Mouse (Mus musculus): Measurements from ENCODE around the gene Cd47.
A peak's percentile ranks its signal among the peaks of the same experiment; 100 is the strongest.

Gene Cd47

GRCm38 (mm10) chr16:49790575-49791465 is 9.5 kb upstream of the Cd47 start:
- DNase-seq: no peak

- no peak for DNase-seq
These were observed 7.9 kb upstream of the Cd47 start for GRCm38 (mm10) chr16:49792446-49792878.

GRCm38 (mm10) chr16:49793596-49793995 is 6.7 kb upstream of the Cd47 start:
- no peak for DNase-seq

DNA sequence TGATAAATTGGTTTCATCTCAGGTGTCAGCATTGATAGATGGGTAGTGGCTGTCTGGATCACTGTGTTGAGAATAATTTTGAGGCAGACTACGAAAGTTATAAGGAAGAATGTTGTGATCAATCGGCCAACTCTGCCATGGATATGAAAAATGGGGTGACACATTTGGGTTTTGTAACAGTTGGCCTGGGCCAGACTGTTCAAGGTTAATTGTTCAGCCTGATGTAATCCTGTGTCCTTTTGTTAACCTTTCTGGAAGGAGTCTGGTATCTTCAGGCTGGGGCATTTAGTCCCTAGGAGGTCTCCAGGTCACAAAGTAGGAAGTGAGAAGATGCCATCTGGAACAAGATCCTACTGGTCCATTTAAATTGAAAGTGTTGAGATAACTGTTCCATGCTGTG is 4.1 kb upstream of the Cd47 start:
- no peak for DNase-seq

GRCm38 (mm10) chr16:49796954-49797353 is 3.4 kb upstream of the Cd47 start:
- DNase-seq: no peak

DNA sequence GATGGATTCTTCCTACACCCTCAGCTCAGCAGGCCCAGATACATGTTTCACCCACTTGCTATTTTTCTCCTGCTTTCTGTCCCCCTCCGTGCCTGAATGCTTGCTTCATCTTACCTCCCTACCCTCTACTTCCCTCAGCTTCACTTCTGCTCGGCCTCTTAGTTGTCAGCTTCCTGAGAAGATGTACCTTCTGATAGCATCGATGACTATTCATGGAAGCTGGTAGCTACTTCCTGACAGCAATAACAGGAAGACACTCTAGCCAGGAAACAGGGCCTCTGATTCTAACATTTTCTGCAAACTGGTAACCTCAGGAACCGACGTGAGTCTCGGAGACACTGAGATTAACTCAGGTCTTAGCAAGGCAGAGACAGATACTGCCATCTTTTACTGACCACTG is 1.5 kb upstream of the Cd47 start:
- DNase-seq: no peak

DNA sequence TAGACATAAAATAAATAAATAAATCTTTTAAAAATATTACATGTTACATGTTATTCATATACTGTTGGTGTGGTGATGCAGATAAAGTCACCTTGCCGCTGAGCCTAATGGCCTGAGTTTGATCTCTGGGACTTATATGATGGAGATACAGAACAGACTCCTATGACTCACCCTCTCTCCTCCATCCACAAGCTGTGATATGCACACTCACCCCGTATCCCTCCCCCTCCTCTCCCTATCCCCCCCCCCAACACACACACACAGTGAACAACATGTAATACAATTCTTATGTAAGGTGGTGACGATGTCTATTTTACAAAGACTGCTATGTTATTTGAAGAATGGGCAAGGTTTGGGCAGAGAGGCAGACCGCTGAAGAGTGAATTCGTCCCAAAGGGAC is 663 bp downstream of the Cd47 start:
- no peak for DNase-seq

- no peak for DNase-seq
These were observed 1.1 kb downstream of the Cd47 start for GRCm38 (mm10) chr16:49801399-49801798.

GRCm38 (mm10) chr16:49802993-49803392 is 2.7 kb downstream of the Cd47 start:
- no peak for DNase-seq

GRCm38 (mm10) chr16:49803932-49804461 is 3.7 kb downstream of the Cd47 start:
- no peak for DNase-seq

DNA sequence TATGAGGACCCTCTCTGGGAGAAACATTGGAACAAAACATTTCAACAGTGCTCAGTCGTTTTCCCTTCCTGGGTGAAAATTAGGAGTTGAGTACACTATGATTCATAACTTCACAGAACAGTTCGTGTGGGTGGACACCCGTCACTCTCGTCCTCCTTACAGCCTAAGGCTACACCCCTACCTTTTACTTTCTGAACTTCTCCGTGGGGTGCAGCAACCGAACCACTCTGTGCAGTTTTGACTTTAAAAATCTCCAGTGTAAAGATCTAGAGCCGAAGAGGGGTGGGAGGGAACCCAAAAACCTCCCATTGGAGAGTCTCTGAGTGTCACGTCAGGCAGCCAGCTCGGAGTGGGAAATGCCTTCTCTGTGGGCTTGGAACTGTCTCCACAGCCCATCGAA is 6.6 kb downstream of the Cd47 start:
- no peak for DNase-seq

DNA sequence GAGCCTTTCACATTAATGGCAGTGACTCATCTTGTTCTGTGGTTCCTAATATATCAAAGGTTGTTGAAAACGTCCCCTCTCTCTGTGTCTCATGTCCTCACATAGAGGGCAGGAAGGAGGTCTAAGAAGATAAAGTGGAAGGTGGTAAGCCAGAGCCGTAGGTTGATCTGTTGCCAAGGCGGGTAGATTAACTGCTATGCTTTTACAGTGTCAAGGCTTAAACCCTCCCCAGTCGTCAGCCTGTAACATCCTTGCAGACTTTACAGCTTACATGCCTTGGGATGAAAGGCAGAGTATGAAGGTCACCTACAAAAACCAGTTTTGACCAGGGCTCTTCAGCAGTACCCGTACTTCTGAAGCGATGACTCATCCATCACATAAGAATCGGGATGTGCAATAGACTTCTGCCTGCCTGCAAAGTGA is 7.1 kb downstream of the Cd47 start:
- DNase-seq: no peak

DNA sequence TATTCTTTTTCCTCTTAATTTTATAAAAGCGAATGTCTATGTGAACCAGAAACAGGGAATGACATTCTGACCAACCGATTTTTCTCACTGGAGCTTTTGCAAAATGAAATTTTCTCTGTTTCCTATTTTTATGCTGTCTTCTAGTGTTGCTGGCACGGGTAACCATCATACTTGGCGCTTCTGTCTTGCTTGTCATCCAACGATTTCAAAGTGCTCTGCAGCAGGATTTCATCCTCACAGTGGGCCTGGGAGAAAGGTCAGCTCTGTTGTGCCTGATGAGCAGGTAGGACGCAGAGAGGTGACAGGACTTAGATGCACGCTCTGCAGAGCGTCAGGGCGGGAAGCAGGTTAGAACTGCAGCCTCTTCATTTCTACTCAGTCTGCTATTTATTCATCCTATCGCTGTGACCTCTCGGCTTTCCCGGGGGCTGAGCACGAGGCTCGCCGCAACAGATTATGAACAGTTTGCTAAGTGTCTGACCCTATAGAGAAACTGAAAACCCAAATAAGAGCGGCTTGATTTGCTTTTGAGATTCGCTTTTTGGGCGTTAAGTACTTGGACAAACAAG is 7.6 kb downstream of the Cd47 start:
- no peak for DNase-seq

DNA sequence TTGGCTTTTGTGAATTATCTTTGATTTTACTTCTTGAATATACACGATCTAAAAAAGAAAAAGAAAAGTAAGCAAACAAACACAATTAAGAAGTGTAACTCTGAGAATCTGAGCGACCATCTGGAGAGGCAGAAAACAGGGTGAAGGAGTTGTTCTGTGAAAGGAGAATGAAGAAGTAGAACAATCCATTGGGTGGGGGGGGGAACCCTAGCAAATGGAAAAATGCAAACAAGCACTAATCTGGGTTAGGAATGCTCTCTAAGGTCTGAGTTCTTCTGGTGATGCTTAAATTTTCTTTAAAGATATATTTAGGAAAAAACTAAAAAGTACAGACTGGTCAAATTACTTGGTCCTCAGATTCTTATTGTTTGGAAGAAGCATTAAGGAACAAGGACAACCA is 11.6 kb downstream of the Cd47 start:
- DNase-seq: no peak

DNA sequence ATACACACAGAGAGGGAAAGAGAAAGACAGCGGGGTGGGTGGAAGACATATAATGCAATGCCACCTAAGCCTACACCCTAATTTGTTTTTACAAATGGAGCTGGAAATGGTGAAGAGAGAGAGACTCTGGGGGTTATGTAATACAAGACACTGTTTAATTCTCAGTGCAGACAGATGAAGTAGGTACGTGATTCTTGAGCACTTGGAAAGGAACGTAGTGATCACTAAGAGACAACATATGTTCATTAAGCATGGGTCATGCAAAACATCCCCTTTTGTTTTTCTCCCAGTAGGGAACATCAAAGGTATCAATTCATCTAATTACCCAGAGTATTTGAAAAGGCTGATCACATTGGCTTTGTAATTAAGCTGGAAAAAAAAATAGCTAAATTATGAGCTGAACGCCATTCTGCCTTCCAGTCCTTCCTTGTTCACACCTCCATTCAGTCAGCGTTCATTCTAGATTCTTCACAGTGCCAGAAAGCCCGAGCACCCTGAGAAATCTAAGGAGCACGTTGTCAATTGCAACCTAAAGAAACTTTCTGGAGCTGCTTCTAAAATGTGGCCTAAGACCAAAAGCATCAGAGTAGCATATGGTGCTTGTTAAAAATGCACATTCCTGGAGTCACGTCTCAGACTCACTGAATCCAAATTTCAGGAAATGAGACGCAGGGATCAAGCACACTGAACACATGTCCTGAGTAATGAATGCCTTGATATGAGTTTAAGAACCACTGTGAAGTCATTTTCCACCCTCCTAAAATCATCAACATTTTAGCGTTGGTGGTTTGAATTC is 12.7 kb downstream of the Cd47 start:
- no peak for DNase-seq

GRCm38 (mm10) chr16:49814419-49814818 is 14.1 kb downstream of the Cd47 start:
- no peak for DNase-seq

DNA sequence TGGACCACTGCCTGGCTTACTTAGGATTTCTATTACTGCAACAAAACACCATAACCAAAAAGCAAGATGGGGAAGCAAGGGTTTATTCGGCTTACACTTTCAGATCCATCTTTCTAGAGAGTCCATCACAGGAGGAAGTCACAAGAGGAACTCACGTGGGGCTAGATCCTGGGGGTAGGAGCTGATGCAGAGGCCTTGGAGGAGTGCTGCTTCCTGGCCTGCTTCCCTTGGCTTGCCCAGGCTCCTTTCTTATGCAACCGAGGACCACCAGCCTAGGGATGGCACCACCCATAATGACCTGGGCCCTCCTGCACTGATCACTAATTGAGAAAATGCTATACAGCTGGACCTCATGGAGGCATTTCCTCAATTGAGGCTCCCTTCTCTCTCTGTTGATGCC is 16.6 kb downstream of the Cd47 start:
- no peak for DNase-seq

DNA sequence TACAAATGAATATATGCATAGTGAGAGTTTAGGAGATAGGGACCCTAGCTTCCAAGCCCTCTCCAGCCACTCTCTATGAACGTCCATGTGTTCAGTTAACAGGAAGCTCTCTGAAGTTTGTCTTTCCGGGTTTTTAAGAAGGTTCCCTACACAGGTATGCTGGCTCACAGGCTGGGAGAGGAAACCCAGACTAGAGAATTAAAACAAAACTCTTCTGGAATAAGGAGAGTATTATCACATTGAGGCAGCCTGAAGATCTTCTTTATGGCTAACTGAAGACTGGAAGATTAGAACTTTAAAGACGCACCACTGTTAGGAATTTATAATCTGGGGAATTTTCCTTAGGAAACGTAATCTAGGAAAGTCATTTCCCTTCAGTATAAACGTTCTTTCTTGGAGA is 17.8 kb downstream of the Cd47 start:
- no peak for DNase-seq

- DNase-seq: no peak
These were observed 18.3 kb downstream of the Cd47 start for GRCm38 (mm10) chr16:49818627-49819026.

DNA sequence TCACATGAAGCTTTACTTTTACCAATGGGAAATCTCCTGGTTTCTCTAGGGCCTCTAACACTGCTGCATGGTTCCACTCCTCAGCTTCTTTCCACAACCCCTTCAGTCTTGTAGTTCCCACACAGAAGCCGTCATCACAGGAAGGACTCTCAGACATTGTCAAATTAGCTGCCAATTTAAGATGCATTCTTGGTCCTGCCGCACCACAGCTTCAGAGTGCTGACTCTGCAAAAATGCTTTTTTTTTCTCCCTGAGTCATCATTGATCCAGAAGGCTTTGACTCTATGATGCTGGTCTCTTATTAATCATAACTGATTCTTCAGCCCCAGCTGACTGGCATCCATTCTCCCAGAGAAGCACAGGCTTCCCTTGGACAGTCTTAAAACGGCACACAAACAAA is 19.2 kb downstream of the Cd47 start:
- no peak for DNase-seq

GRCm38 (mm10) chr16:49830911-49831310 is 30.6 kb downstream of the Cd47 start:
- DNase-seq: peak; percentile 24

DNA sequence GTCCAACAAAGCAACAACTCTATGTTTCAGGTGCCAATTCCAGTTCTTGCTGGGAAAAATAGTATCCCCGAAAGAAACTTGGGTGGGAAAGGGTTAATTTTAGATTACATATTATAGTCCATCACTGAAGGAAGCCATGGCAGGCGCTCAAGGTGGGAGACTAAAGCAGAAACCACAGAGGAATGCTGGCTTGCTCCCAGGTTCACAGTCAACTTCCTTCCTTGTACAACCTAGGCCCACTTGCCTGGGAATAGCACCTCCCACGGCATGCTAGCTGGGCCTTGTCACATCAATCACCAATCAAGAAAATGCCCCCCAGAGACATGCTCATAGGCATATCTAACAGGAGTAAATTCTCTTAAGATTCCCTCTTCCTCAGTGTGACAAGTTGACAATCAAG is 32.0 kb downstream of the Cd47 start:
- DNase-seq: no peak

DNA sequence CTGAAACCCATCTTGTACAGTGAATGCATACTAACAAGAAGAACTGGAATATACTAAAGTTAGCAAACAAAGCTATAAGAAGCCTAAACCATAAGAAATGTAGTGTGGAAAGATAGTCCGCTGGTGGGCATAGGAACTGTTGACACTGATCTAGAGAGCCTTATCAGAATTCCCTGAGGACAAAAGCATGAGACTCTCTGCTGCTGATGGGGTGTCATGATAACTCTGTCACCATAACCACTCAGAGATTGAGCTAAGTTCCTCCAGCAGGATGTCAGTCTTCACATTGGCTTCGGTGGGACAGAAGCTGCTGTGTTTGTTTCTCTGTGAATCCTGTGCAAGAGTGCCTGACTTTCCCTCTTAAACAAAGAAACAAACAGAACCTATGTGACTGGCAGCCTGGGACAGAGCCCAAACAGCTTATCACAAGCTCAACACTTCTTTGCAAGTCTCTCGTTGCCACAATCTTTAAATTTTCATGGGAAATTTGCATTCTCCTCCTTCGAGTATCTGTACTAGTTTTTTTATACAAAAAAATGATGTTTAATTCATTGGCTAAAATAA is 33.9 kb downstream of the Cd47 start:
- DNase-seq: no peak

Data from cerebellum, adult 11 months (tissue).